Mouse (Mus musculus) left cerebral cortex, adult 18-20 months (tissue): ENCODE measurements around the gene Stoml1. TPM values are rescaled to one million over a fixed set of nuclear protein-coding genes. Genes with fewer than 3 reads are reported as not detected.

Experiments
- DNase-seq, 2 experiments: peaks; one replicate each; pipeline ENCODE4 v3.0.0; 2021 to 2022; ENCODE audit warnings: low spot score in 2 of 2, mixed read lengths in 1 of 2
- microRNA-seq, 2 experiments: library from miRNA; unstranded; fragments of <30 nt; microRNA quantifications; one replicate each; pipeline ENCODE4 v1.2.0; 2021
- total RNA-seq, 2 experiments: library from RNA; stranded (reverse); gene quantifications; 2 replicates each; pipeline ENCODE4 v1.2.3; 2021

Stoml1 gene
- total RNA-seq, 2 experiments from 2014 or later = 67.9 to 69.7 TPM

- no peak for DNase-seq
Measured at GRCm38 (mm10) chr9:58297961-58298477, 45.1 kb downstream of the Stoml1 start.

GRCm38 (mm10) chr9:58299356-58299799, 46.4 kb downstream of the Stoml1 start:
- DNase-seq = no peak

- no peak for DNase-seq
Measured at GRCm38 (mm10) chr9:58303115-58303514, 50.2 kb downstream of the Stoml1 start.

- DNase-seq = no peak
Measured at GRCm38 (mm10) chr9:58303599-58304271, 50.8 kb downstream of the Stoml1 start.

DNA sequence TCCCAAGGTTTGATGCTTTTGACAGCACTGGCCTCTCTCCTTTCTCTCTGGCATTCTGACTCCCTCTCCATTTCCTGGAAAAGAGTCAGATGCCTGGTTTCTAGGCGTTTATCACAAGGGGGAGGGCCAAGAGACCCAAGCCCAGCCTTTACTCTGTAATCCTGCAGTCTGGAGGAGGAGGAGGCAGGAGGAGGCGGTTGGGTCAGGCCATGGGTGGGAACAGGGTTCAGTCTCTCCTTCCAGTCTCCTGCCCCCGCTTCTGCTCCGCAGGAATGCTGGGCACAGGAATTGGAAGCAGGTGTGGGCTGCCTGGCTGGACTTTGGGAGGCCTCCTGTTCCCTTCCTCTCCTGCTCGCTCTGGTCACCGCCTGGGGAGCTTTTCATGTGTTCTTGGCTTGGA, 52.7 kb downstream of the Stoml1 start:
- DNase-seq = no peak

GRCm38 (mm10) chr9:58308395-58308794, 55.4 kb downstream of the Stoml1 start:
- DNase-seq = peak; percentile 47 to 61

- DNase-seq = no peak
Measured at GRCm38 (mm10) chr9:58310043-58310660, 57.2 kb downstream of the Stoml1 start.

GRCm38 (mm10) chr9:58311191-58311910, 58.4 kb downstream of the Stoml1 start:
- DNase-seq = no peak

Small RNAs within 50 kb of the gene (microRNA-seq; reads per million reads assigned to microRNA genes)
- 0 reads per million in 2 experiments for gene Mir6385

Other genes with a start within 250 kb of the Stoml1 start
- 1 to 10 TPM; 1.8 to 2.7 TPM for gene Cyp11a1, start 246.8 kb upstream of the Stoml1 start, total RNA-seq
- gene Stra6, start 189.4 kb upstream of the Stoml1 start, total RNA-seq = 10 to 100 TPM in 1 of 2 experiments, 1 to 10 TPM in 1; 7.8 to 10.3 TPM
- 1 to 10 TPM in 1 of 2 experiments, under 1 TPM in 1; 0.67 to 1.2 TPM for gene Ccdc33, start 134.3 kb upstream of the Stoml1 start, total RNA-seq
- gene Islr, start 48.9 kb upstream of the Stoml1 start, total RNA-seq = 10 to 100 TPM; 16.5 to 17.4 TPM
- 10 to 100 TPM; 71.2 to 72.3 TPM for gene Islr2, start 48.8 kb upstream of the Stoml1 start, total RNA-seq
- 10 to 100 TPM; 17.2 to 17.7 TPM for gene Pml, start 3.4 kb upstream of the Stoml1 start, total RNA-seq
- 1 to 10 TPM; 1.5 to 2.8 TPM for gene Loxl1, start 60.0 kb downstream of the Stoml1 start, total RNA-seq
- gene Tbc1d21, start 117.3 kb downstream of the Stoml1 start, total RNA-seq = not detected
- gene Insyn1, start 235.4 kb downstream of the Stoml1 start, total RNA-seq = 100 to 1,000 TPM; 225 to 235 TPM